Mouse (Mus musculus) heart, embryonic 13.5 days (tissue): Measurements from ENCODE around the gene Cldn16. TPM values are rescaled to one million over a fixed set of nuclear protein-coding genes. Genes with fewer than 3 reads are reported as not detected.
"Not testable (repeated sequence)": the region's sequence is repeated elsewhere in the genome, so short reads cannot be mapped to it uniquely, and the experiment has no call there.

Experiments
- ATAC-seq: fragments of 200-750 bp; cut with Nextera tagmentation; 2 replicates; pipeline ENCODE4 v1.8.0; 2017; ENCODE audit warnings: moderate TSS enrichment; ENCODE audit not compliant: insufficient number of reproducible peaks, low FRiP score, low TSS enrichment; ENCODE audit errors: extremely low read depth
- H3K27ac ChIP-seq: fragments of 300-500 bp; sonication (generic); replicated peaks from 2 replicates; pipeline ENCODE4 v1.5.1; 2015; ENCODE audit warnings: moderate library complexity, mild to moderate bottlenecking, inconsistent platforms
- H3K27me3 ChIP-seq: fragments of 300-500 bp; sonication (generic); replicated peaks from 2 replicates; pipeline ENCODE4 v1.6.1; 2015; ENCODE audit warnings: mild to moderate bottlenecking, inconsistent platforms
- H3K36me3 ChIP-seq: fragments of 300-500 bp; sonication (generic); 2 replicates; pipeline ENCODE4 v1.6.1; 2015; ENCODE audit warnings: mild to moderate bottlenecking, inconsistent platforms
- H3K4me1 ChIP-seq: fragments of 300-500 bp; sonication (generic); 2 replicates; pipeline ENCODE4 v1.6.1; 2015; ENCODE audit warnings: inconsistent platforms
- H3K4me2 ChIP-seq: fragments of 300-500 bp; sonication (generic); 2 replicates; pipeline ENCODE4 v1.6.1; 2015; ENCODE audit warnings: inconsistent platforms, mild to moderate bottlenecking, moderate library complexity
- H3K4me3 ChIP-seq: fragments of 300-500 bp; sonication (generic); 2 replicates; pipeline ENCODE4 v1.5.1; 2015; ENCODE audit warnings: moderate library complexity, mild to moderate bottlenecking, inconsistent platforms
- H3K9ac ChIP-seq: fragments of 300-500 bp; sonication (generic); 2 replicates; pipeline ENCODE4 v1.6.1; 2015; ENCODE audit warnings: inconsistent platforms, mild to moderate bottlenecking, moderate library complexity
- H3K9me3 ChIP-seq: fragments of 300-500 bp; sonication (generic); 2 replicates; pipeline ENCODE4 v1.6.1; 2016; ENCODE audit warnings: inconsistent platforms
- WGBS: fragments of 180-500 bp; shearing (Covaris S2); methylation state at CpG from one replicate; pipeline ENCODE4 v1.1.7; 2015; ENCODE audit warnings: mixed read lengths; 5-methylcytosine and 5-hydroxymethylcytosine counted together
- polyA plus RNA-seq: library from polyadenylated mRNA; unstranded; fragments of >200 nt; fragmentation: Nextera tagmentation; extraction: Ambion mirVana; gene quantifications from 2 replicates; pipeline ENCODE4 v1.2.1, GENCODE M21; 2015

Gene Cldn16
- polyA plus RNA-seq, 1 experiment from 2014 or later: not detected

DNA sequence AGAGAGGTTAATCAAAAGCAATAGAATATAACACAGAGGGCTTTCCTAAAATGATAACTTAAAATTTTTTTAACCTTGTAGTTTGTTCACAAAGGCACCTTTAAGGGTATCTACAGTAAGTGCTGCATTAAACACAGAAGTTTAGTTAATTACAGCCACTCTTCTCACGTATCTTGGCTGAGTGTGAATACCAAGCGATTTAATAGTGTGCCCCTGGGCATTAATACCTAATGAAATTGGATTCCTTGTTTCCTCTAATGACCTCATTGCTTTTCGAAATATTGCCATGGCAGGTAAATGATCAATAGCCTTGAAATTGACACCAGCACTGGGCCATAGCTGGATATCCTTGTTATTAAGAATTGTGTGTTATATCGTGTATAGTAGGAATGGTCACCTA lies 8.3 kb downstream of the Cldn16 start:
- H3K4me2 ChIP-seq: no peak overlapping the region
- H3K9me3 ChIP-seq: no peaks in the 10 kb centered on the region
- H3K36me3 ChIP-seq: no peaks in the 10 kb centered on the region
- H3K27ac ChIP-seq: no peak overlapping the region
- no peak overlapping the region for H3K4me3 ChIP-seq
- 83% methylated on average over 4 of the region's 4 CpGs for WGBS
- no peaks in the 10 kb centered on the region for H3K27me3 ChIP-seq
- H3K4me1 ChIP-seq: no peaks in the 10 kb centered on the region
- no peak overlapping the region for H3K9ac ChIP-seq
- ATAC-seq: no peak

DNA sequence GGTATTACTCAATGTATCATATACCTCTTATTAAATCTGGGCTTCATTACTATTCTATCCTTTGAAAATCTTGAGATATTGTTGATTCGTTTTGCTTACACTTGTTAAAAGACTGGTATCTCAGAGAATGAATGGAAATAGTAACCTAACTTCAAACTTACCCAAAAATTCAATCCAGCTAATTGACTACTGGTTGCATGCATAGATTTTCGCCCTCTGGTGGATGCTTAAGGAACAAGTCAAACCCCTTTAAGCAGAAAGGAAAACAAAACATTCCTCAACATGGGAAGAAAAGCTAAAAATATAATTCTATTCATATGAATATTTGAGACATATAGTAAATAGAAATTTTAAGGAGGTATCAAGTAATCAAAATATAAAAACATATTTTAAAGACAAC lies 32.8 kb downstream of the Cldn16 start:
- no peaks in the 10 kb centered on the region for H3K36me3 ChIP-seq
- H3K4me2 ChIP-seq: no peak overlapping the region
- WGBS: 15% methylated on average over 2 of the region's 2 CpGs
- H3K9ac ChIP-seq: no peak overlapping the region
- H3K27me3 ChIP-seq: no peaks in the 10 kb centered on the region
- H3K27ac ChIP-seq: no peak overlapping the region
- no peak for ATAC-seq
- H3K9me3 ChIP-seq: no peaks in the 10 kb centered on the region
- H3K4me1 ChIP-seq: peaks cover 5% of the 10 kb centered on the region
- H3K4me3 ChIP-seq: no peak overlapping the region

DNA sequence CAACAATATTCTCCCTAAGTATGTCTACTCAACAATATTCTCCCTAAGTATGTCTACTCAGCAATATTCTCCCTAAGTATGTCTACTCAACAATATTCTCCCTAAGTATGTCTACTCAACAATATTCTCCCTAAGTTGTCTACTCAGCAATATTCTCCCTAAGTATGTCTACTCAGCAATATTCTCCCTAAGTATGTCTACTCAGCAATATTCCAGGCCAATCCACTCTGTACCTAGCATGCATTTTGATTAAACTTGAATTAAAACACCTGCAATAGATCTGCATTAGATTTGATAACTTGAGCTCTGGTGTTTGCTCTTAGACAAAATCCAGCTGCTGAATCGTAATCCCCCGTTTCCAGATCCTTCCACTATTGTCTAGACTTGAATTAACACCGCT lies 36.8 kb downstream of the Cldn16 start:
- H3K27me3 ChIP-seq, H3K9ac ChIP-seq, H3K36me3 ChIP-seq, H3K4me2 ChIP-seq, H3K4me3 ChIP-seq, ATAC-seq, H3K27ac ChIP-seq, H3K9me3 ChIP-seq: not testable (repeated sequence)
- H3K4me1 ChIP-seq: peaks cover 10% of the 10 kb centered on the region
- WGBS: 81% methylated on average over 3 of the region's 3 CpGs

DNA sequence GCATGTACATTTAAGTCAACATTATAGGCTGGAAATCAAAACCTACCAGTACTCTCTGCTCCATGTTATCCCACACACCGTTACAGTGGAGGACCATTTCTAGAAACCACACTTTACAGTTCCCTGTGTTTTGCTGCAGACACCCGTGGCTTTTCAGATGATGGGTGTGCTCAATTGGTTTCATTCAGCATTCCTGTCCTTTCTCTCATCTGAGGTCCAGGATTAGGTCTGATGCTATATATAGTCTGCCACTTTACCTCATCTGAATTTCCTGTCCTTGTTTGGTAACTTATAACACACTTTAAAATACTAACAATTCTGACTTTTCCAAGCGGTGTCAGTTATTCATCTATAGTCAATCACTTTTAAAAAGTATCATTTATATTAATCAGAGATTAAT lies 37.8 kb downstream of the Cldn16 start:
- H3K4me3 ChIP-seq: no peak overlapping the region
- H3K36me3 ChIP-seq: no peaks in the 10 kb centered on the region
- ATAC-seq: no peak
- H3K9me3 ChIP-seq: no peaks in the 10 kb centered on the region
- H3K27me3 ChIP-seq: no peaks in the 10 kb centered on the region
- peak overlapping the region; percentile 70 for H3K27ac ChIP-seq
- no peak overlapping the region for H3K9ac ChIP-seq
- 50% methylated on average over 3 of the region's 3 CpGs for WGBS
- H3K4me1 ChIP-seq: peaks cover 10% of the 10 kb centered on the region
- H3K4me2 ChIP-seq: peak overlapping the region; percentile 16; the same call in 1 of the 2 replicates

DNA sequence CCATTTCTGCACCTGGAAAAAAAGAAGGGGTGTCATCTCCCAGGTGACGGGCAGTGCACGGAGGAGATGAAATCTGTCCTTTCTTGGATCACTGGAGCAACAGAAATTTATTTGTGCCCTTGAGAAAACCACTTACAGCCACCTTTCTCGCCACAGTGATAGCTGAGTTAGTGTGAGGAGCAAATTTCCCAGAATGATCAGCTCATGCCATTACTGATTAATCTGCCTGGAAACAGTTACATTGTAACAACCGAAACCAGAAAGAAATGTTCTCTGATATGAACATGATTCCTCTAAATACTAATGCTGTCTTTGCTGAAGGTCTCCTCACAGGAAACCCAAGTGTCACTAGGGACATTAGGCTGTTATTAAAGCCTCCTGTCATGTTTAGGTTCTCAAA lies 42.0 kb downstream of the Cldn16 start:
- H3K9ac ChIP-seq: no peak overlapping the region
- H3K4me2 ChIP-seq: no peak overlapping the region
- ATAC-seq: no peak
- no peaks in the 10 kb centered on the region for H3K27me3 ChIP-seq
- peaks cover 10% of the 10 kb centered on the region for H3K4me1 ChIP-seq
- WGBS: 73% methylated on average over 4 of the region's 4 CpGs
- H3K4me3 ChIP-seq: no peak overlapping the region
- H3K36me3 ChIP-seq: no peaks in the 10 kb centered on the region
- no peak overlapping the region for H3K27ac ChIP-seq
- no peaks in the 10 kb centered on the region for H3K9me3 ChIP-seq

DNA sequence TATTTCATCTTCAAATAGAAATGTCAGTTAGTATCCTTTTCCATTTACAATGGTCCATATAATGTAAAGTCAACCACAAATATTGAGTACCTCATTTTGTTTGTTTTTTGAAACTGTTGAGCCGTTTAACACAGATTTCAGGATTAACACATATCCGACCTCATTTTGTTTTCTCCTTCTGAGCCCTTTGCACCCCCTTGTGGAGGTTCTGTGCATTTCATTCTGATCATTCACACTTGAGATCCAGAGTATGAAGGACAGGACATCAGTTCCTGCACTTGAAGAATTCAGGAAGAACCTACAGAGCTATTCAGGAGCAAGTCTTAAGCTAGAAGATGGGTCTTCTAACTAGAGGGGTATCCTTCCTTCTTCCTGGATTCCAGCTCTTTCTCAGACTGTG lies 56.7 kb downstream of the Cldn16 start:
- Histone ChIP-seq H3K9ac (no peak overlapping the region), H3K27ac (no peak overlapping the region), H3K27me3 (no peaks in the 10 kb centered on the region), H3K4me3 (no peak overlapping the region), H3K4me1 (no peaks in the 10 kb centered on the region), H3K36me3 (no peaks in the 10 kb centered on the region), H3K9me3 (no peaks in the 10 kb centered on the region), H3K4me2 (no peak overlapping the region)
- 50% methylated on average over 2 of the region's 2 CpGs for WGBS
- no peak for ATAC-seq

DNA sequence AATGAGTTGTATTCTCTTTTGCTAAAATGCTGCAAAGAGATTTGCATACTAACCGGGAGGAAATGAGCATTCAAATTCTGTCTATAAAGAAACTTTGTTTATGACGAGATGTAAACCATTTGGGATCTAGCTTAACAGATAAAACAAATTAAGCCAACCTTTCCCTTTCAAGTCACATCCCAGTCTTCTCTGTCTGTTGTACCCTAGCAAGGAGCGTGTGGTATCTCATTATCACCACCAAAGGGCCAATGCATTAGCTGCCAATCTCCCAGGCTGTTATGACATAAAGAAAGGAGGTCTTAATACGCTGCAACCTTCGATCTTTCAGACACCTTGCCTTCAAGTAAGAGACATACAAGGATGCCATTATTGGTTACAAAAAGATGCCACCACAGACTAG lies 62.9 kb downstream of the Cldn16 start:
- ATAC-seq: no peak
- 72% methylated on average over 5 of the region's 5 CpGs for WGBS

DNA sequence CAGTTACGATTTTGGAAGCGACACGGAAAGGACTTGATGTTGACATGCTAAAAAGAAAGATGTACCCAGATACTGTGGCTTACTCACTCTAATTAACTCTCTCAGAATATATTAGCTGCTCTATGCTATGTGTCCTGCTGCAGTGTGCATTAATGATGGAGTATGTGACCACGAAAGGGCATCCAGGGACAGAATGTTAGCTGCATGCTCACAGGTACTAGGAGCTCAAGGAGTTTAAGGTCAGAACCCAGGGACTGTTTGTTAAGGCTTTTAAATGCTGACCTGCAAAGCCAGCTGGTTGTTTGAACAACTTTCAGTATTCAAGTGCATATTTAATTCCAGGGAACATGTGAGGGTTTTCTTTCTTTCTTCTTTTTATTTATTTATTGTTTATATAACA lies 63.7 kb downstream of the Cldn16 start, which contains the start of gene Tmem207:
Gene Tmem207 (minus strand): TSS at position 101 of the 400 bp plus-strand sequence.
- no peaks in the 10 kb centered on the region for H3K4me1 ChIP-seq
- H3K27me3 ChIP-seq: no peaks in the 10 kb centered on the region
- no peak within 1 kb of the TSS for H3K9ac ChIP-seq
- no peaks in the 10 kb centered on the region for H3K36me3 ChIP-seq
- no peak for ATAC-seq
- H3K9me3 ChIP-seq: no peaks in the 10 kb centered on the region
- H3K27ac ChIP-seq: no peak within 1 kb of the TSS
- 81% methylated on average over 4 of the region's 4 CpGs for WGBS
- no peak within 1 kb of the TSS for H3K4me2 ChIP-seq
- H3K4me3 ChIP-seq: no peak within 1 kb of the TSS

More for the DNA sequence above, 62.9 kb downstream of the Cldn16 start:
- H3K4me1 ChIP-seq: no peaks in the 10 kb centered on the region
- H3K4me3 ChIP-seq: no peak overlapping the region
- no peaks in the 10 kb centered on the region for H3K27me3 ChIP-seq
- no peak overlapping the region for H3K4me2 ChIP-seq
- no peaks in the 10 kb centered on the region for H3K36me3 ChIP-seq
- H3K9ac ChIP-seq: no peak overlapping the region
- no peak overlapping the region for H3K27ac ChIP-seq
- H3K9me3 ChIP-seq: no peaks in the 10 kb centered on the region

DNA sequence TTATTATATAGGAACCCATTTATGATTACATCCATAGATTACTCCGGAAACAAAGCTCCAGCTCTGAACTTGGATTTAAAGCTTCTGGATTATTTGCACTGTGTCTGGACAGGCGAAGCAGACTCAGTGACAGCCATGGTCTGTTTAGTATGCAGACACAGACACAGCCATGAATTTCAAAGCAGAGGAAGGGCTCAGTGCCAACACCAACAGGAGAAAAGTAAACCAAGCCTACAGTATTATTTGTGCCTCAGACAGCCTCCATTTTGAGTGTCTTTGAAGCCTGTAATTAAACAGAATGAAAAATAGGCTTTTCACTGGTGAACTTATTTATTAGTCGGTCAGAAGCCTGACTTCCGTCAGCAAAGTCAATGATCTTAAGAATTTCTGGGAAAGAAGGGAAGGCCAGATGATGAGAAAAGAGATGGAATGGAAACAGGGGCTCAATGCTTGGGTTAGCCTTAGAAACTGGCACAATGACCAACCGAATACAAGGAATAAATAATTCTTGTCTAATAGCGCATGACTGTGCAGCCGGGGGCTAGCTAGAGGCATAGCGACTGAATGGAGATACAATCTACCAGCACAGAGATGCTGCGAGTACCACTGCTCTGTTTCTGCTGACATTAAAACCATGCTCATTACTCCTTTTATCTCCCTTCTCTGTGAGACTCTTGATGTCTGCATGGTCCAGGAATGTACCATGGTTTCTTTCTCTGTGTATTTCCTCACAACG lies 65.2 kb downstream of the Cldn16 start:
- no peak overlapping the region for H3K4me3 ChIP-seq
- no peak overlapping the region for H3K9ac ChIP-seq
- H3K9me3 ChIP-seq: no peaks in the 10 kb centered on the region
- no peaks in the 10 kb centered on the region for H3K27me3 ChIP-seq
- whole genome bisulfite sequencing: 71% methylated on average over 10 of the region's 10 CpGs
- H3K36me3 ChIP-seq: no peaks in the 10 kb centered on the region
- H3K4me1 ChIP-seq: no peaks in the 10 kb centered on the region
- H3K27ac ChIP-seq: no peak overlapping the region
- no peak overlapping the region for H3K4me2 ChIP-seq
- no peak for ATAC-seq

DNA sequence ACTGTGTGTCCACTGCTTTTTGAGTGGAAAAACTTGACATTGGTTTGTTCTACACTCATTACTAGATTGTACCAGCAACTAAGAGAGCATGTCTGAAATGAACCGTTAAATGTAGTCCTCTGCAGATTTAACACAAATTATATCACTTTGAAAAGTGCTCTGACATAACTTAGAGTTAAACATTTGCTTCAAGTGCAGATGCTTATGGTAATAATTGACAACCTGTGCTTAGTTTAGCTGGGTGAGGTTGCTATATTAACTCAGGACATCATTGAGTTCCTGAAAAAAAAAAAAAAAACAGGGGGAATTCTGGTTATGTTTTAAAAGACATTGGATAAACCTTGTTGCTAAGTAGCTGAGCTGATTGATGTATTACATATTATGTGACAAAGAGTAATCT lies 67.5 kb downstream of the Cldn16 start:
- no peak for ATAC-seq
- Histone ChIP-seq H3K4me3 (no peak overlapping the region), H3K36me3 (no peaks in the 10 kb centered on the region), H3K9me3 (no peaks in the 10 kb centered on the region), H3K4me1 (no peaks in the 10 kb centered on the region), H3K9ac (no peak overlapping the region), H3K4me2 (no peak overlapping the region), H3K27ac (no peak overlapping the region), H3K27me3 (no peaks in the 10 kb centered on the region)
- 73% methylated on average over 1 of the region's 1 CpGs for WGBS

DNA sequence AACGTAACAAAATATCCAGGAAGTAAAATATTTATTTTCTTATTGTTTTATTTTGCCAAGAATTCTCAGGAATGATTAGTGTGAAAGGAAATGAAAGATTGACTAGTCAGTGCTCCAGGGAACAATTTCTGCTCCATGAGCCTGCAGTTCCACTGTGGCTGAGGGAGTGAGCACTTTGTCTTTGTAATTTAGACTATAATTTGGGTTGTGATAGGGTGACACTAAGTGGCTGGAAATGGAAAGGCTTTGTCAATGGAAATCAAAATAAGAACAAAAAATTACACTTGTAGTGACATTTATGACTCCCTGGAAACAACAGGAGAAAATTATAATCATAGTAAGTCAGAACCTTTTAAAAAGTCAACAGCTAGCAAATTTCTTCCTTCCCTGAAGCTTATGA lies 69.4 kb downstream of the Cldn16 start:
- no peak overlapping the region for H3K4me3 ChIP-seq
- H3K36me3 ChIP-seq: no peaks in the 10 kb centered on the region
- 83% methylated on average over 1 of the region's 1 CpGs for WGBS
- H3K9me3 ChIP-seq: no peaks in the 10 kb centered on the region
- H3K4me1 ChIP-seq: no peaks in the 10 kb centered on the region
- H3K4me2 ChIP-seq: no peak overlapping the region
- ATAC-seq: no peak
- H3K27ac ChIP-seq: no peak overlapping the region
- no peak overlapping the region for H3K9ac ChIP-seq
- H3K27me3 ChIP-seq: no peaks in the 10 kb centered on the region
